Mouse (Mus musculus) liver, adult 2 months (tissue): Measurements from ENCODE around the gene Slc27a2. TPM values are rescaled to one million over a fixed set of nuclear protein-coding genes. Genes with fewer than 3 reads are reported as not detected.
A peak's percentile ranks its signal among the peaks of the same experiment; 100 is the strongest.

Source experiments
- DNase-seq: peaks from one replicate; pipeline ENCODE4 v3.0.0-alpha.2; 2011; ENCODE audit warnings: low read depth, low spot score; ENCODE audit errors: extremely low read depth
- H3K27ac ChIP-seq: fragments of 200-500 bp; replicated peaks from 2 replicates; pipeline ENCODE4 v1.5.1; 2012; ENCODE audit warnings: low read depth, mild to moderate bottlenecking, control low read depth, inconsistent platforms, low read length; ENCODE audit not compliant: insufficient read depth
- H3K27me3 ChIP-seq: fragments of 200-500 bp; 2 replicates; pipeline ENCODE4 v1.6.1; 2012; ENCODE audit warnings: mild to moderate bottlenecking, moderate library complexity, low read length, inconsistent platforms; ENCODE audit not compliant: control insufficient read depth, insufficient read depth
- H3K36me3 ChIP-seq: fragments of 200-500 bp; 2 replicates; pipeline ENCODE4 v1.6.1; 2012; ENCODE audit warnings: low read length, inconsistent platforms; ENCODE audit not compliant: control insufficient read depth, insufficient read depth
- H3K4me1 ChIP-seq: fragments of 200-500 bp; 2 replicates; pipeline ENCODE4 v1.6.1; 2011; ENCODE audit warnings: low read length; ENCODE audit not compliant: control insufficient read depth, insufficient read depth
- H3K4me3 ChIP-seq: fragments of 200-500 bp; 2 replicates; pipeline ENCODE4 v1.5.1; 2011; ENCODE audit warnings: low read depth, mild to moderate bottlenecking, control low read depth, low read length, moderate library complexity; ENCODE audit not compliant: insufficient read depth
- H3K79me2 ChIP-seq: fragments of 200-500 bp; 2 replicates; pipeline ENCODE4 v1.6.1; 2012; ENCODE audit warnings: inconsistent platforms, mild to moderate bottlenecking, low read length, moderate library complexity; ENCODE audit not compliant: control insufficient read depth, insufficient read depth
- H3K9ac ChIP-seq: fragments of 200-500 bp; 2 replicates; pipeline ENCODE4 v1.6.1; 2012; ENCODE audit warnings: low read depth, mild to moderate bottlenecking, control low read depth, inconsistent platforms, low read length
- CTCF ChIP-seq: fragments of 200-500 bp; IDR thresholded peaks from 2 replicates; pipeline ENCODE4 v1.5.1; 2011; ENCODE audit warnings: low read depth, low read length, control low read depth
- POLR2A ChIP-seq: fragments of 200-500 bp; IDR thresholded peaks from 2 replicates; pipeline ENCODE4 v1.6.1; 2011; ENCODE audit warnings: low read length, control low read depth; ENCODE audit not compliant: insufficient read depth; ENCODE audit errors: extremely low read depth
- WGBS: fragments of 180-500 bp; shearing (Covaris S2); methylation state at CpG from one replicate; pipeline ENCODE4 v1.1.7; 2018; 5-methylcytosine and 5-hydroxymethylcytosine counted together
- polyA plus RNA-seq: library from polyadenylated mRNA; depleted of rRNA; stranded (reverse); fragments of >200 nt; gene quantifications from 2 replicates; pipeline ENCODE4 v1.2.3, GENCODE M21; 2012
- total RNA-seq: library from RNA; depleted of rRNA; stranded (reverse); fragments of >200 nt; gene quantifications from 2 replicates; pipeline ENCODE4 v1.2.3, GENCODE M21; 2014

Gene Slc27a2
- total and polyA plus RNA-seq, 2 experiments: 1,036 to 1,397 TPM

DNA sequence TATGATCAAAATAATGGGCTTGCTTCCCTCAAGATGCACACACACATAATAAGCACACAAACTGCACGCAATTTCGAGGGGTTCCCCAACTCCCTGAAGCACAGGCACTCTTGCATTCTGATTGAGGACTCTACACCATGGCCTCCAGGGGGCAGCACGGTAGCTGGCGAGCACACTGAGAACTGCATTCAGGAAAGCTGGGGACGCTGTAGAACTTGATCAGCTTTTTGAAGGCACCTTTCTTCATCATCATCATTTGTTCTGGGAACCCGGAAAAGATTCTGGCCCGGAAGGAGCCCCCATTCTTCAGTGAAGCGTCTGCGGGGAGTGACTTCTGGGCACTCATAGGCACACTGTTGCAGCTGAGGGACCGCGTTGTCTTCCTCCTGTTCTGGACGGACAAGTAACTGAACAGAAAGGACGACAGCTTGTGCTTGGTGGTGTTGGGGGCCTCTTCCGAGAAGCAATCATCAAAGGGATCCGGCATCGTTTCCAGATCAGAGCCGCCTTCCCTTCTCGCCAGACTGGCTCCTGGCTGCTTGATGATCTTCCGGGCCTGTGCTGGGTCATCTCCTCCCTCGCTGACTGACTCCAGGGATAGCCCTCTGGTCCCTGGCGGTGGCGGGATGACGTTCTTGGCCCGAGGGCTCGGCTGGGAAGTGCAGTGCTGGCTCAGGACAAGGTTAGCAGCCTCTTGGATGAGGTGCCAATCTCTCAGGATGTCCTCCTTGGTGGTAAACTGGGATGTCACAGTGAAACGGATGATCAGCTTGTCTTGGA is 41.8 kb downstream of the Slc27a2 start:
- H3K36me3 ChIP-seq: peaks cover 7% of the 10 kb centered on the region
- no peak overlapping the region for H3K9ac ChIP-seq
- DNase-seq: peak; percentile 35
- H3K79me2 ChIP-seq: no peaks in the 10 kb centered on the region
- H3K4me1 ChIP-seq: peaks cover 22% of the 10 kb centered on the region
- WGBS: 62% methylated on average over 26 of the region's 26 CpGs
- H3K4me3 ChIP-seq: no peak overlapping the region
- no peaks in the 10 kb centered on the region for H3K27me3 ChIP-seq
- TF ChIP-seq CTCF (peak; percentile 87), POLR2A (no peak)
- H3K27ac ChIP-seq: 0 out of 2 replicates have a peak overlapping the region, but pooled peaks have one; percentile 6

DNA sequence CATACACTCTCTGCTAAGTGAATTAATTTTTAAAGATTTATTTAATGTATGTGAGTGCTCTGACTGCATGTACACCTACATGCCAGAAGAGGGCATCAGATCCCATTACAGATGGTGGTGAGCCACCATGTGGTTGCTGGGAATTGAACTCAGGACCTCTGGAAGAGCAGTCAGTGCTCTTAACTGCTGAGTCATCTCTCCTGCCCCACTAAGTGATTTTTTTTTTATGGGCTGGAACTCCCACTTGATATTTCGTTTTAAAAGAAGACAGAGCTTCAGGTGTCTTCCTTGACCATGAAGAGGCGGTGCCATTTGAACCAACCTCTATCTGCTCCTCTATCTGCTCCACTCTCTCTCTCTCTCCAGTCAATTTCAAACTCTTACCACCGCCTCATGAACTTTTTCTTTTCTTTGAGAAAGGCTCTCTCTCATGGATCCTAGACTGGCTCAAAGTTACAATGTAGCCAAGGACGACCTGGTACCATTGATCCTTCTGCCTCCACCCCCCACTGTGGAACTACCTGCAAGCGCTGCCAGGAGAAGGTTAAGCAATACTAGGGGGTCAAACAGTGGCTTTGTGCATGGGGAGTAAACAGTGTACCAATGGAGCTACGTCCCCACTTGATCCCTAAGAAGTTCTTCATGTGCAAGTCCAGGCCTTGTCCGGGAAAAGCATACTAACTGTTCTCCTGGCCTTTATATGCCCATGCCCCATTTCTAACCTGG is 44.3 kb downstream of the Slc27a2 start:
- peak; percentile 92 for DNase-seq
- WGBS: 36% methylated on average over 7 of the region's 7 CpGs

DNA sequence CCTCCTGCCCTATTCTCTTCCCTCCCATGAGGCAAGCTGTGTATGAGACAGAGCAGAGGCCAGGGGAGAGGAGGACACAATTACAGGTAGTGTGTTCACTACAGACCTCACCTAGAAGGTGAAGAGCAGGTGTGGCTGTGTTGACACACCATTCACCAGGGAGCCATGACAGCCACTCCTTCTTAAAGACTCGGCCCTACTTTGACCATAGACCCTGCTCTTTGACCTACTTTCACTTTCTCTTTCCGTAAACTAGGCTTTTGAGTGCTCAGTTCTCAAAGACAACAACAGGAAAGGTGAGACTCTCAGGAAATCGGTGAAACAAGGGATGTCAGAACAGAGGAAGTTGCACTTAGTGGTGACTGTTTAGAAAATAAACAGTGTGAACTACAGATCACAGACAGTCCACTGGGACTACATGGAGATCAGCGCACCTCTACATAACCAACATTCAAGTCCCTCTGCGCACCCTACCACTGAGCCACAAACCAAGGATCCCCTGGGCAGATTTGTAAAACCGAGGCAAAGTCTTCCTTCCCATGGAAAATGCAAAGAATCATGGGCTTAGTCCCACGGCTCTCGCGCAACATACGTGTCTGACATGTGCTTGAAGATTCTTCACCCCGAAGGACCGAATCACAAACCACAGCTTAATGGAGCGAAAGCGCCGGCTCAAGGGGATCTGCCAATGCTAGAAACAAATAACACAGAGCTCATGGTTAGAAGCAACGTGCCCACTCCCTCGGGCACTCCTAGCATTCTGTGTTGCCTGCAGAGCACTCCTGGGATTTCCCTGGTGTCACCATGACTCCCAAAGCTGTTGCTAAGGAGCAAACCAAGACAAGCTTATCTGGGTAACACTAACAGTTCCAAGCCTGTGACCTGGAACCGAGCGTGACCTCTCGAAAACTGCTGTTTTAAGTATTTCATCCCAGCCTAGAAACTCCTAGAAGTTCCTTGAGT is 45.4 kb downstream of the Slc27a2 start:
- H3K36me3 ChIP-seq: peaks cover 2% of the 10 kb centered on the region; the same call in 1 of the 2 replicates
- peak overlapping the region; percentile 97 for H3K27ac ChIP-seq
- 69% methylated on average over 20 of the region's 20 CpGs for WGBS
- H3K4me1 ChIP-seq: peaks cover 32% of the 10 kb centered on the region
- H3K4me3 ChIP-seq: no peak overlapping the region
- peak; percentile 78 for DNase-seq
- H3K27me3 ChIP-seq: no peaks in the 10 kb centered on the region
- H3K9ac ChIP-seq: no peak overlapping the region
- H3K79me2 ChIP-seq: no peaks in the 10 kb centered on the region
- TF ChIP-seq POLR2A (no peak), CTCF (no peak)

More for the DNA sequence above, 44.3 kb downstream of the Slc27a2 start:
- no peak overlapping the region for H3K4me3 ChIP-seq
- H3K4me1 ChIP-seq: peaks cover 32% of the 10 kb centered on the region
- H3K9ac ChIP-seq: no peak overlapping the region
- H3K27me3 ChIP-seq: no peaks in the 10 kb centered on the region
- no peaks in the 10 kb centered on the region for H3K79me2 ChIP-seq
- H3K27ac ChIP-seq: peak overlapping the region; percentile 97
- TF ChIP-seq POLR2A (no peak), CTCF (0 out of 2 replicates have a peak, but pooled peaks have one; percentile 7)
- H3K36me3 ChIP-seq: peaks cover 2% of the 10 kb centered on the region; the same call in 1 of the 2 replicates

DNA sequence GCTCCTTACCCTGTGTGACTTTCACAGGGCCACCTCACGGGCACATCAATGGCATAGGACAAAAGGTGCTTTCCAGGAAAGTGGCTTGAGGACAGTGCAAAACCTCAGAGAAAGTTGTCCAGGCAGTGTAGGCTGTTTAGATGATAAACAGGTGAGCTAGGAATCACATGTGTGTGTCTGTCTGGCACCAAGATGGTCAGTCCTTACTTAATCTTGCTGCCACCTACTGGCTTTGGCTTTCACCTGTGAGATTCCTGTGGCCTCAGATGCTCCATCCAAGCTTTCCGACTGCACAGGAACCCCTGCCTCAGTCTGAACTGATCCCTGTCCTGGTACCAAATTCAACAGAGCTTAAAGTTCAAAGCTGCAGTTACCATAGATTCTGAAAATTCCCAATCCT is 46.2 kb downstream of the Slc27a2 start:
- Histone ChIP-seq H3K4me3 (no peak overlapping the region), H3K4me1 (peaks cover 32% of the 10 kb centered on the region), H3K27me3 (no peaks in the 10 kb centered on the region), H3K27ac (peak overlapping the region; percentile 97), H3K79me2 (no peaks in the 10 kb centered on the region), H3K36me3 (peaks cover 2% of the 10 kb centered on the region; the same call in 1 of the 2 replicates), H3K9ac (no peak overlapping the region)
- DNase-seq: peak; percentile 65
- 37% methylated on average over 2 of the region's 2 CpGs for WGBS
- TF ChIP-seq POLR2A (no peak), CTCF (peak; percentile 23; the same call in 1 of the 2 replicates)

DNA sequence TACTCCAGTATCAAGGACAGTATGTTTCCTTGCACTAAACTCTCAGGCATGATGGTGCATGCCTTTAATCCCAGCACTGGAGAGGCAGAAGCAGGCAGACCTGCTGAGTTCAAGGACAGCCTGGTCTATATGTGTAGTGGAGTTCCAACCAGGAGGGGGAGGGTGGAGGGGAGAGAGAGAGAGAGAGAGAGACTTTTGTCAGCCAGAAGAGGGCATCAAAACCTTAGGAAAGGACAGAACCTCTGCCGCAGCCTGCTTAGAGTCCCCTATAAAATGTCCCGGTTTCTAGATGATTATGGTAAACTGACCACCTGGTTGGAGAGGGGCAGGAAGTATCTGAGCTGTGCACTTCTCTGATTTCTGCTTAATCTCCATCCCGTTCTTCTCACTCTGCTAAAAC is 46.8 kb downstream of the Slc27a2 start:
- Histone ChIP-seq H3K27me3 (no peaks in the 10 kb centered on the region), H3K36me3 (no peaks in the 10 kb centered on the region; the same call in 1 of the 2 replicates), H3K9ac (no peak overlapping the region), H3K79me2 (no peaks in the 10 kb centered on the region), H3K4me1 (peaks cover 32% of the 10 kb centered on the region), H3K27ac (no peak overlapping the region), H3K4me3 (no peak overlapping the region)
- 28% methylated on average over 3 of the region's 3 CpGs for WGBS
- DNase-seq: peak; percentile 27
- TF ChIP-seq CTCF (peak; percentile 24), POLR2A (no peak)
